Mouse (Mus musculus): ENCODE data around the gene Siae.

Gene Siae

GRCm38 (mm10) chr9:37625641-37626040, 70.1 kb downstream of the Siae start:
- DNase-seq (ENCODE audit: low read depth) = no peak

GRCm38 (mm10) chr9:37626103-37626567, 70.6 kb downstream of the Siae start:
- DNase-seq (ENCODE audit: low read depth) = no peak

- DNase-seq (ENCODE audit: low read depth) = no peak
Measured at GRCm38 (mm10) chr9:37627263-37627662, 71.8 kb downstream of the Siae start.

- DNase-seq (ENCODE audit: low read depth) = no peak
Measured at GRCm38 (mm10) chr9:37628581-37628980, 73.1 kb downstream of the Siae start.

- no peak for DNase-seq (ENCODE audit: low read depth)
Measured at GRCm38 (mm10) chr9:37629941-37630340, 74.4 kb downstream of the Siae start.

- no peak for DNase-seq (ENCODE audit: low read depth)
Measured at GRCm38 (mm10) chr9:37632305-37632704, 76.8 kb downstream of the Siae start.

GRCm38 (mm10) chr9:37634269-37634668, 78.8 kb downstream of the Siae start:
- DNase-seq (ENCODE audit: low read depth) = no peak

GRCm38 (mm10) chr9:37636335-37636734, 80.8 kb downstream of the Siae start:
- DNase-seq (ENCODE audit: low read depth) = peak; percentile 49

- DNase-seq (ENCODE audit: low read depth) = no peak
Measured at GRCm38 (mm10) chr9:37636800-37637542, 81.5 kb downstream of the Siae start.

GRCm38 (mm10) chr9:37638721-37639120, 83.2 kb downstream of the Siae start:
- no peak for DNase-seq (ENCODE audit: low read depth)

GRCm38 (mm10) chr9:37646246-37646645, 90.7 kb downstream of the Siae start:
- no peak for DNase-seq (ENCODE audit: low read depth)

GRCm38 (mm10) chr9:37650639-37651038, 95.1 kb downstream of the Siae start:
- no peak for DNase-seq (ENCODE audit: low read depth)

GRCm38 (mm10) chr9:37653836-37654235, 98.3 kb downstream of the Siae start:
- no peak for DNase-seq (ENCODE audit: low read depth)

- peak; percentile 74 for DNase-seq (ENCODE audit: low read depth)
Measured at GRCm38 (mm10) chr9:37655961-37656360, 100.5 kb downstream of the Siae start.

GRCm38 (mm10) chr9:37656439-37656881, 101.0 kb downstream of the Siae start:
- peak; percentile 89 for DNase-seq (ENCODE audit: low read depth)

GRCm38 (mm10) chr9:37656931-37657481, 101.5 kb downstream of the Siae start, which contains the start of gene Tbrg1:
Gene Tbrg1, minus strand, starts transcription at chr9:37657312.
- DNase-seq (ENCODE audit: low read depth) = peak; percentile 74

GRCm38 (mm10) chr9:37659413-37659812, 103.9 kb downstream of the Siae start:
- DNase-seq (ENCODE audit: low read depth) = no peak

- no peak for DNase-seq (ENCODE audit: low read depth)
Measured at GRCm38 (mm10) chr9:37663210-37663609, 107.7 kb downstream of the Siae start.

- no peak for DNase-seq (ENCODE audit: low read depth)
Measured at GRCm38 (mm10) chr9:37664604-37665003, 109.1 kb downstream of the Siae start.

- no peak for DNase-seq (ENCODE audit: low read depth)
Measured at GRCm38 (mm10) chr9:37666045-37666444, 110.5 kb downstream of the Siae start.

GRCm38 (mm10) chr9:37669115-37669514, 113.6 kb downstream of the Siae start, which contains the start of gene Panx3:
Gene Panx3, minus strand, starts transcription at chr9:37669235.
- DNase-seq (ENCODE audit: low read depth) = no peak

- DNase-seq (ENCODE audit: low read depth) = no peak
Measured at GRCm38 (mm10) chr9:37669678-37670077, 114.2 kb downstream of the Siae start.

- DNase-seq (ENCODE audit: low read depth) = no peak
Measured at GRCm38 (mm10) chr9:37670261-37670660, 114.8 kb downstream of the Siae start.
